Mouse (Mus musculus): Measurements from ENCODE around the gene Gm45233. TPM values are rescaled to one million over a fixed set of nuclear protein-coding genes. Genes with fewer than 3 reads are reported as not detected.

The Gm45233 gene
- polyA plus RNA-seq, 1 experiment from 2014 or later = 0.62 TPM

DNA sequence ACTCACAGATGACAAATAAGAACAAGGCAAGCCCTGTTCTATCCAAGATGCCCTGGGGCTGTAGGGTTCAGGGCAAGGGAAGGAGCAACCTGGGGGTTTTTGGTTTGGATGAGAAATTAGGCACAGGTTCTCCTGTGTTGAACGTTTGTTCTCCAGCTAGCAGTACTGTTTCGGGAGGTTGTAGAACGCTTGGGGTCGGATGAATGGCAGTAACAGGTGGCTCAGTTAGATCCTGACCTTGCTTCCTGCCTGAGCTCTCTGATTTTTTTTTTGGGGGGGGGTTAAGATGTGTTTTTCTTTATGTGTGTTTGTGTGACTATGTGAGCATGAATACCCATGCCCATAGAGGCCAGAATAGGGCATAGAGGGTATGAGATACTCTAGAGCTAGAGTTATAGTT is 68.6 kb downstream of the Gm45233 start:
- WGBS = 81% methylated on average over 4 of the region's 4 CpGs
- H3K4me1 ChIP-seq (ENCODE audit: control insufficient read depth, insufficient read depth, low read length) = no peaks in the 10 kb centered on the region
- H3K4me2 ChIP-seq (ENCODE audit: low read depth, low read length) = no peak overlapping the region
- ATAC-seq (ENCODE audit: insufficient read depth, low FRiP score) = no peak
- H3K9ac ChIP-seq (ENCODE audit: low read length) = no peak overlapping the region
- no peaks in the 10 kb centered on the region for H3K9me3 ChIP-seq (replicated peaks; ENCODE audit: control insufficient read depth, low read length)
- H3K27me3 ChIP-seq (ENCODE audit: control insufficient read depth, insufficient read depth, low read length) = no peaks in the 10 kb centered on the region
- no peaks in the 10 kb centered on the region for H3K36me3 ChIP-seq (ENCODE audit: control insufficient read depth, insufficient read depth, low read length)
- no peak overlapping the region for H3K4me3 ChIP-seq (replicated peaks; ENCODE audit: low read length)
- H3K27ac ChIP-seq (ENCODE audit: low read length) = no peak overlapping the region

Small RNA genes lying within 50 kb of the gene (microRNA-seq; reads per million reads assigned to microRNA genes)
- 0.50 reads per million for gene Mir7051

Other genes starting within 250 kb of the Gm45233 start
- 13.7 and 14.4 TPM in 2 replicates for gene Zfp715, start 130.8 kb upstream of the Gm45233 start, polyA plus RNA-seq (2015; fragmentation: Nextera tagmentation; extraction: Ambion mirVana)
- gene Siglecf, start 92.8 kb upstream of the Gm45233 start, polyA plus RNA-seq (2015; fragmentation: Nextera tagmentation; extraction: Ambion mirVana) = 0.15 and 0.27 TPM in 2 replicates
- 0.26 and 0.45 TPM in 2 replicates for gene Siglecg, start 35.9 kb upstream of the Gm45233 start, polyA plus RNA-seq (2015; fragmentation: Nextera tagmentation; extraction: Ambion mirVana)
- 0.29 TPM in 1 of 2 replicates, not detected in the other for gene Lim2, start 16.5 kb upstream of the Gm45233 start, polyA plus RNA-seq (2015; fragmentation: Nextera tagmentation; extraction: Ambion mirVana)
- 2.7 and 2.8 TPM in 2 replicates for gene Nkg7, start 7.1 kb upstream of the Gm45233 start, polyA plus RNA-seq (2015; fragmentation: Nextera tagmentation; extraction: Ambion mirVana)
- not detected in 2 replicates for gene Cldnd2, start 3.3 kb upstream of the Gm45233 start, polyA plus RNA-seq (2015; fragmentation: Nextera tagmentation; extraction: Ambion mirVana)
- gene Etfb, start within 50 bp of the Gm45233 start, polyA plus RNA-seq (2015; fragmentation: Nextera tagmentation; extraction: Ambion mirVana) = 365 and 382 TPM in 2 replicates
- 17.7 and 28.7 TPM in 2 replicates for gene Vsig10l, start 19.0 kb downstream of the Gm45233 start, polyA plus RNA-seq (2015; fragmentation: Nextera tagmentation; extraction: Ambion mirVana)
- 0.30 and 0.39 TPM in 2 replicates for gene Iglon5, start 45.9 kb downstream of the Gm45233 start, polyA plus RNA-seq (2015; fragmentation: Nextera tagmentation; extraction: Ambion mirVana)
- gene 4931406B18Rik, start 61.8 kb downstream of the Gm45233 start, polyA plus RNA-seq (2015; fragmentation: Nextera tagmentation; extraction: Ambion mirVana) = not detected in 2 replicates
- gene Cd33, start 100.3 kb downstream of the Gm45233 start, polyA plus RNA-seq (2015; fragmentation: Nextera tagmentation; extraction: Ambion mirVana) = 3.0 and 3.7 TPM in 2 replicates
- 3.5 and 3.6 TPM in 2 replicates for gene Zfp658, start 118.1 kb downstream of the Gm45233 start, polyA plus RNA-seq (2015; fragmentation: Nextera tagmentation; extraction: Ambion mirVana)
- gene Zfp719, start 135.5 kb downstream of the Gm45233 start, polyA plus RNA-seq (2015; fragmentation: Nextera tagmentation; extraction: Ambion mirVana) = 11.3 and 12.9 TPM in 2 replicates
- not detected in 2 replicates for gene Zfp819, start 163.0 kb downstream of the Gm45233 start, polyA plus RNA-seq (2015; fragmentation: Nextera tagmentation; extraction: Ambion mirVana)
- gene Ceacam18, start 190.6 kb downstream of the Gm45233 start, polyA plus RNA-seq (2015; fragmentation: Nextera tagmentation; extraction: Ambion mirVana) = 1.0 and 1.4 TPM in 2 replicates
- 2.2 and 2.6 TPM in 2 replicates for gene Siglece, start 216.0 kb downstream of the Gm45233 start, polyA plus RNA-seq (2015; fragmentation: Nextera tagmentation; extraction: Ambion mirVana)
- 11.7 and 12.2 TPM in 2 replicates for gene Ctu1, start 227.9 kb downstream of the Gm45233 start, polyA plus RNA-seq (2015; fragmentation: Nextera tagmentation; extraction: Ambion mirVana)
- gene Klk14, start 246.3 kb downstream of the Gm45233 start, polyA plus RNA-seq (2015; fragmentation: Nextera tagmentation; extraction: Ambion mirVana) = 0.28 and 1.1 TPM in 2 replicates